Mouse (Mus musculus): ENCODE data around the gene Prdx1.

GRCm38 (mm10) chr4:116732355-116732754 is 47.0 kb downstream of the Prdx1 start:
- no peak for TF ChIP-seq POLR2A (IDR thresholded peaks at IDR 0.05; ENCODE audit: insufficient read depth, low read depth, low read length)
- TF ChIP-seq CTCF (IDR thresholded peaks at IDR 0.05; ENCODE audit: insufficient read depth, low read depth, low read length), result no peak

Data from olfactory bulb, adult 2 months (tissue).